Mouse (Mus musculus) layer of hippocampus, adult 2 months (tissue): ENCODE data around the gene Pih1d2. TPM values are rescaled to one million over a fixed set of nuclear protein-coding genes. Genes with fewer than 3 reads are reported as not detected.
"Not testable (repeated sequence)": the region's sequence is repeated elsewhere in the genome, so short reads cannot be mapped to it uniquely, and the experiment has no call there.

Source experiments
- DNase-seq, 2 experiments: peaks; one replicate each; pipeline ENCODE4 v3.0.0; 2022; ENCODE audit warnings: low spot score in 2 of 2
- H3K27ac ChIP-seq: fragments of 200-600 bp; 2 replicates; pipeline ENCODE4 v1.8.1; 2022
- H3K4me3 ChIP-seq: fragments of 200-600 bp; 2 replicates; pipeline ENCODE4 v1.8.1; 2022; ENCODE audit warnings: mild to moderate bottlenecking
- CTCF ChIP-seq: fragments of 200-600 bp; conservative IDR thresholded peaks from 2 replicates; pipeline ENCODE4 v1.8.1; 2022; ENCODE audit warnings: antibody characterized with exemption, mild to moderate bottlenecking, moderate library complexity
- total RNA-seq, 2 experiments: library from RNA; stranded (reverse); gene quantifications; 2 replicates each; pipeline ENCODE4 v1.2.3; 2021

The Pih1d2 gene
- total RNA-seq, 2 experiments from 2014 or later = 2.3 to 2.7 TPM

- no peak overlapping the region for H3K4me3 ChIP-seq
- no peak for TF ChIP-seq CTCF
- H3K27ac ChIP-seq = no peak overlapping the region
- DNase-seq = no peak
Observed at GRCm38 (mm10) chr9:50596973-50597372, 20.1 kb upstream of the Pih1d2 start.

- no peak for DNase-seq
- TF ChIP-seq CTCF = no peak
- H3K4me3 ChIP-seq = no peak overlapping the region
Observed at GRCm38 (mm10) chr9:50601536-50601935, 15.6 kb upstream of the Pih1d2 start.

GRCm38 (mm10) chr9:50602055-50602845 lies 14.9 kb upstream of the Pih1d2 start:
- peak overlapping the region; percentile 23; the same call in 1 of the 2 replicates for H3K27ac ChIP-seq
- H3K4me3 ChIP-seq = peak overlapping the region; percentile 80
- no peak for DNase-seq
- no peak for TF ChIP-seq CTCF

More at GRCm38 (mm10) chr9:50601536-50601935, 15.6 kb upstream of the Pih1d2 start:
- no peak overlapping the region for H3K27ac ChIP-seq

- H3K27ac ChIP-seq = peak within 1 kb of the TSS; percentile 96
- TF ChIP-seq CTCF = no peak
- peak; percentile 92 to 95 for DNase-seq
- H3K4me3 ChIP-seq = peak within 1 kb of the TSS; percentile 80
Observed at GRCm38 (mm10) chr9:50603189-50603997, 13.7 kb upstream of the Pih1d2 start, which contains the start of the genes Sdhd and Timm8b. Sdhd (minus strand) TSS chr9:50603812. Timm8b (plus strand) TSS chr9:50603910.

GRCm38 (mm10) chr9:50603998-50604324 lies 13.2 kb upstream of the Pih1d2 start:
- H3K27ac ChIP-seq = peak overlapping the region; percentile 96
- peak overlapping the region; percentile 80 for H3K4me3 ChIP-seq
- DNase-seq = no peak
- peak; percentile 31 for TF ChIP-seq CTCF

GRCm38 (mm10) chr9:50604338-50604737 lies 12.8 kb upstream of the Pih1d2 start:
- no peak for DNase-seq
- Histone ChIP-seq H3K27ac (peak overlapping the region; percentile 96), H3K4me3 (peak overlapping the region; percentile 80)
- TF ChIP-seq CTCF = no peak

GRCm38 (mm10) chr9:50612115-50612514 lies 5.0 kb upstream of the Pih1d2 start:
- no peak overlapping the region for H3K4me3 ChIP-seq
- peak overlapping the region; percentile 16; the same call in 1 of the 2 replicates for H3K27ac ChIP-seq
- no peak for TF ChIP-seq CTCF
- DNase-seq = no peak

- no peak for DNase-seq
- H3K27ac ChIP-seq = peak overlapping the region; percentile 97
- H3K4me3 ChIP-seq = peak overlapping the region; percentile 69
- no peak for TF ChIP-seq CTCF
Observed at GRCm38 (mm10) chr9:50616161-50616560, 960 bp upstream of the Pih1d2 start.

GRCm38 (mm10) chr9:50617794-50618330 lies 741 bp downstream of the Pih1d2 start:
- no peak for DNase-seq
- peak overlapping the region; percentile 97 for H3K27ac ChIP-seq
- no peak for TF ChIP-seq CTCF
- peak overlapping the region; percentile 69 for H3K4me3 ChIP-seq

- DNase-seq, H3K4me3 ChIP-seq, H3K27ac ChIP-seq: not testable (repeated sequence)
Observed at GRCm38 (mm10) chr9:50630903-50631302, 13.8 kb downstream of the Pih1d2 start.

GRCm38 (mm10) chr9:50632016-50632688 lies 15.0 kb downstream of the Pih1d2 start:
- H3K4me3 ChIP-seq = no peak overlapping the region
- no peak for DNase-seq
- TF ChIP-seq CTCF = no peak
- H3K27ac ChIP-seq = no peak overlapping the region

- H3K27ac ChIP-seq = no peak overlapping the region
- TF ChIP-seq CTCF = peak; percentile 59
- DNase-seq = no peak
- H3K4me3 ChIP-seq = no peak overlapping the region
Observed at GRCm38 (mm10) chr9:50633059-50633458, 15.9 kb downstream of the Pih1d2 start.
